Mouse (Mus musculus) megakaryocyte, embryonic 14.5 days (primary cell): ENCODE measurements around the gene Gm49661.

Source experiments
- FLI1 ChIP-seq: IDR thresholded peaks from 2 replicates; pipeline ENCODE4 v1.6.1; 2012; ENCODE audit warnings: low read length, inconsistent platforms, mixed read lengths
- GATA1 ChIP-seq: IDR thresholded peaks from 3 replicates; pipeline ENCODE4 v1.6.1; 2012; ENCODE audit warnings: mixed read lengths, low read length, inconsistent platforms, borderline replicate concordance

DNA sequence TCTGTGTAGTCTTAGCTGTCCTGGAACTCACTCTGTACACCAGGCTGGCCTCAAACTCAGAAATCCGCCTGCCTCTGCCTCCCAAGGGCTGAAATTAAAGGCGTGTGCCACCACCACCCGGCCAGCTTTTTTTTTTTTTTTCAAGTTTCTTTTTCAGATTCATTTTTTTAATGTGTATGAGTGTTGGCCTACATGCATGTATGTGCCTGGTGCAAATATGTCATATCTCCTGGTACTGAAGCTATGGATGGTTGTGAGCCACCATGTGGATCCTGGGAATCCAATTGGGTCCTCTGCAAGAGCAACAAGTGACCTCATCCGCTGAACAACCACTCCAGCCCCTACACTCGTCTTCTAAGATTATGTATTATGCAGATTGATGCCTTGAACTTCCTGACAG, 18.2 kb upstream of the Gm49661 start:
- no peak for TF ChIP-seq GATA1
- TF ChIP-seq FLI1, result no peak
